Mouse (Mus musculus) megakaryocyte, embryonic 14.5 days (primary cell): ENCODE data around the gene Nlrp4a. TPM values are rescaled to one million over a fixed set of nuclear protein-coding genes. Genes with fewer than 3 reads are reported as not detected.
"Not testable (repeated sequence)": the region's sequence is repeated elsewhere in the genome, so short reads cannot be mapped to it uniquely, and the experiment has no call there.

Source experiments
- H3K27me3 ChIP-seq: replicated peaks from 2 replicates; pipeline ENCODE3; 2012; ENCODE audit warnings: inconsistent platforms
- H3K36me3 ChIP-seq: replicated peaks from 2 replicates; pipeline ENCODE3; 2012; ENCODE audit warnings: low read length, inconsistent platforms, mixed read lengths
- H3K4me1 ChIP-seq: 2 replicates; pipeline ENCODE4 v1.6.1; 2012; ENCODE audit warnings: inconsistent platforms
- H3K4me3 ChIP-seq: replicated peaks from 2 replicates; pipeline ENCODE3; 2012; ENCODE audit warnings: moderate library complexity, mild to moderate bottlenecking, inconsistent platforms
- H3K9me3 ChIP-seq: 2 replicates; pipeline ENCODE4 v1.6.1; 2012; ENCODE audit warnings: inconsistent platforms
- FLI1 ChIP-seq: IDR thresholded peaks from 2 replicates; pipeline ENCODE4 v1.6.1; 2012; ENCODE audit warnings: low read length, inconsistent platforms, mixed read lengths
- GATA1 ChIP-seq: IDR thresholded peaks from 3 replicates; pipeline ENCODE4 v1.6.1; 2012; ENCODE audit warnings: mixed read lengths, low read length, inconsistent platforms, borderline replicate concordance
- polyA plus RNA-seq: library from polyadenylated mRNA; stranded (reverse); fragments of >175 nt; gene quantifications from 2 replicates; pipeline ENCODE4 v1.2.3, GENCODE M21; 2012; ENCODE audit warnings: low replicate concordance; ENCODE audit not compliant: insufficient read depth

The Nlrp4a gene
- not detected in 2 replicates for polyA plus RNA-seq

GRCm38 (mm10) chr7:26434813-26435212 lies at the start of gene Nlrp4a:
Gene Nlrp4a (plus strand): TSS chr7:26435113.
- Histone ChIP-seq H3K9me3 (peaks cover 8% of the 10 kb centered on the region; the same call in 1 of the 2 replicates), H3K27me3 (no peaks in the 10 kb centered on the region), H3K36me3 (no peaks in the 10 kb centered on the region), H3K4me1 (no peaks in the 10 kb centered on the region), H3K4me3 (no peak within 1 kb of the TSS)
- TF ChIP-seq FLI1 (no peak), GATA1 (no peak)

- not testable (repeated sequence) for H3K36me3 ChIP-seq, H3K27me3 ChIP-seq, H3K9me3 ChIP-seq, H3K4me3 ChIP-seq, H3K4me1 ChIP-seq
These were observed 48.2 kb upstream of the Nlrp4a start for GRCm38 (mm10) chr7:26386691-26387090.

DNA sequence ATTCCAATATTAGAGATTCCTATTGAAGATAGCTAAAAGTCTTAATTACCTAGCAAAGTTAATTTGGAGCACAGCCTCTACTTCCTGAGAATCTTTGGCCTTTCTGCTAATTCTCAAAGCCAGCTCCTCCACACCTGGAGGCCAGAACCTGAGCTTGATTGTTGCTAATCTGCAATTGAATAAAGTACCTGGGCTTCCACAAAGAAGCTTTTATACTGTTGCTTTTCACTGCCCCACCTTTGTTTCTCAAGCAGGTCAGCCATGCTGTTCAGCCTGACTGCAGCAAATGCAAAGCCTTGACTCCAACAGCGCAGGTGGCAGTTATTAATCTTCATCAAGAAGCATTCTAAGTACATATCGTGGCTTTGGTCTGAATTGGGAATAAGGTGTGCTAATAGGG lies 43.8 kb upstream of the Nlrp4a start:
- not testable (repeated sequence) for H3K36me3 ChIP-seq, H3K4me1 ChIP-seq, H3K9me3 ChIP-seq, H3K27me3 ChIP-seq, H3K4me3 ChIP-seq

DNA sequence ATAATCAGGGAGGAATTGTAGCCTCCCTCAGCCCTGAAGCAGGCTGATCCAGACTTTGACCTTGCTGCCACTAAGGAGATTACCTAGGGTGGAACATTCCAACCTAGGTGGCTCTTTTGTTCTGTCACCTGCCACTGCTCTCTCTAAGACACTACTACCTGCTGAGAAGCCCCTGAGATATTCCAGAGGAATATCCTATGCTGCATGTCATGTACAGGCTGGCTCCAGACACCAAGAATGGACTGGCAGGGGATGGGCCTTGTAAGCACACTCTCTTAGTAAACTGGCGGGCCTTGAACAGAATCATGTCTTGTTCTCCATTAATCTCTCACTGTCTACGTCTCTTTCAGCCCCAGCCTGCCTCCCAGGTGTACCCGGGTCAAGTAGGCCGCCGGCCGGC lies 43.1 kb upstream of the Nlrp4a start:
- H3K36me3 ChIP-seq, H3K4me1 ChIP-seq, H3K9me3 ChIP-seq, H3K4me3 ChIP-seq, H3K27me3 ChIP-seq: not testable (repeated sequence)

DNA sequence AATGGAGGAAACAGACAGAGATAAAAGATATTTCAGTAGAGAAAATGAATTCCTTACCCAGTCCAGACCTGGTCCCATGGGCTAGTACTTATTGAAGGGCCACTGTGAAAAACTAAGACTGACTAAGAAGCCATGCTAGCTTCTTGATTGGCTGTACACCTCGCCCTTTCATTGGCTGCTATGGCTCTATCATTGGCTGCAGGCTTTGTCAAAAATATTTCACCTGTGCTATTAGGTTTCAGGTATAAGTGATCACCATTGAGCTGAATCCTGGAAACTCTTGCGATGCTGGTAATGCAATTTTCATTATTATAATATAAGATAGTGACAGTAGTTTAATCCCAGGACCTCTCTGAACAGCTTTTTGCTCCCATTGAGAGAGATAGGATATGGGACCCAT lies 31.3 kb upstream of the Nlrp4a start, which contains the start of gene Nlrp9c:
TSS of gene Nlrp9c (minus strand) at position 101 of the 400 bp plus-strand sequence.
- H3K27me3 ChIP-seq, H3K9me3 ChIP-seq, H3K4me1 ChIP-seq, H3K4me3 ChIP-seq, H3K36me3 ChIP-seq: not testable (repeated sequence)

DNA sequence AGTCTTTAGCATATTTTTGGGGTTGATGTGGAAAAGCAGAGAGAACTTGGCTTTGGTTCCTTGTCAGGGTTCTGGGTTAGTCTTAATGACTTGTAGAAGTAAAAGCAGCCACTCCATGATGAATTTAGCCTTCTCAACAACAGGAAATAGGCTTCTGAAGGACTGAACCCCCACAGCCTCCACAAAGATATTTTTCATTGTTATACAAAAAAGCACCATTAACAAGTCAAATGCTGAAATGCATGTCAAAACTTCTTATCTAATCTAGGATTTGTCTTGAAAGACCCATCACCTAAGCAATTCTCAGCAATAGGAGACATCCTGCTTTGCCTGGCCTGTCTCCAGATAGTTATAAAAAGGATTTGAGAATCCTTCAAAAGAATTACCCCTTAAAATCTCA lies 41.8 kb downstream of the Nlrp4a start:
- Histone ChIP-seq H3K36me3 (no peaks in the 10 kb centered on the region), H3K4me1 (no peaks in the 10 kb centered on the region), H3K27me3 (no peaks in the 10 kb centered on the region), H3K9me3 (peaks cover 11% of the 10 kb centered on the region), H3K4me3 (no peak overlapping the region)
- TF ChIP-seq GATA1 (no peak), FLI1 (no peak)

- not testable (repeated sequence) for H3K36me3 ChIP-seq, H3K27me3 ChIP-seq, H3K4me1 ChIP-seq, H3K4me3 ChIP-seq
- H3K9me3 ChIP-seq, result peaks cover 12% of the 10 kb centered on the region
These were observed 54.6 kb downstream of the Nlrp4a start for GRCm38 (mm10) chr7:26489514-26489913.

Other genes starting within 250 kb of the Nlrp4a start
- not detected in 2 replicates for gene Vmn1r184, start 174.8 kb upstream of the Nlrp4a start, polyA plus RNA-seq
- gene Cyp2a4, start 127.9 kb upstream of the Nlrp4a start, polyA plus RNA-seq, result not detected in 2 replicates
- 0.55 TPM in 1 of 2 replicates, not detected in the other for gene Nlrp9c, start 31.4 kb upstream of the Nlrp4a start, polyA plus RNA-seq
- not detected in 2 replicates for gene Nlrp9a, start 99.9 kb downstream of the Nlrp4a start, polyA plus RNA-seq
- not detected in 2 replicates for gene Vmn1r185, start 183.4 kb downstream of the Nlrp4a start, polyA plus RNA-seq